Mouse (Mus musculus): ENCODE measurements at regions not wholly inside any gene's neighbourhood (a gene's known extent, or its start where the extent isn't known, plus 50 kb on each side); places are given as distances from the start of the nearest gene placed in this dataset.

DNA sequence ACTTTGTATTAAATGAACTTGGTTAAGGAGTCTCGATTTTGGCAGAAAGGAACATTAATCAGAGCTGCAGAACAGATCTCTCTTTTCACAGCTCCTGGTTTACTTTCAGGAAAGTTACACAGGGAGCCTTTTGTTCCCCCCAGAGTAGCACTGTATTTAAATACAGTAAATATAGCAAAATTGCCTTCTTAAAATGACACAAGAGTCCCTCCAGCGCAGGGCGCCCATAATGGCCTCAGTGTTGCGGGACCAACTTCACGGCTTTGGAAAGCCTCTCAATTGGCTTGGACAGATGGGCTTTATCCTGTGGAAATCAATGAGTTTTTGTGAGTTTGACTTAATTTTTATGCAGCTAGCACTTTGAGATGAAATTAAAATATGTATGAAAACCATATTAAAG lies 588.3 kb upstream of the Sall1 start:
- no peak for DNase-seq

DNA sequence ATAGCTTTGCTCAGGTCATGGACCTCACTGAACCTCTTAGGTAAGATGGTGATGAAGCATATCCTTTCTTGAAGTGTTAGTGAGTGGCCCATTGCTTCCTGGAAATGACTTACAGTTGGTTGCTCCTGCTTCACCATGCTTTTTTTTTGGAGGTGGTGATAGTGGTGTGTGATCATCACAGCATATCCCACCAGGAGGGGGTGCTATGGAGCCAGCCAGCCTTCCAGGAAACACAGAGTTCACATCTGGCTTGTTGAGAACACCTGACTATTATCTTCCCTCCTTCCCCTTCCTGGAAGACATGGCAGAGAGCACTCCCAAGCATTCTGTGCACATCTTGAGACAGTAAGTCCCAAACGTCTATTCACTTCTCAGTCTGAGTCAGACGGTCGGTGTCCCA lies 586.6 kb upstream of the Sall1 start:
- no peak for DNase-seq

DNA sequence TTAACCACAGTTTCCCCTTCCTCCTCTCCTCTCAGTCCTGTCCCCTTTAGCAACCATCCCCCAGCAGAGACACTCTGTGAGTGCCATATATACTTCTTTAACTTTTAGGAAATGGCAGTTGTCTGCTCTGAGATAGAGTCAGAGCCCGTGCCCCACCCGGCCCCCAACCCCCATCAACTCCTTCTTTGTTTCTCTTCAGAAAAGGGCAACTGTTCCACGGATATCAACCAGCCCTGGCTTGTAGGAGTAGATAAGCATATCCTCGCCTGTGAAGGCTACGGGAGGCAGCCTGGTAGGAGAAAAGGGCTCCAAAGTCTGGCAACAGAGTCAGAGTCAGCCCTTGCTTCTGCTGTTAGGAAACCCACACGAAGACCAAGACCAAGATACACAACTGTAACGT lies 574.1 kb upstream of the Sall1 start:
- no peak for DNase-seq

DNA sequence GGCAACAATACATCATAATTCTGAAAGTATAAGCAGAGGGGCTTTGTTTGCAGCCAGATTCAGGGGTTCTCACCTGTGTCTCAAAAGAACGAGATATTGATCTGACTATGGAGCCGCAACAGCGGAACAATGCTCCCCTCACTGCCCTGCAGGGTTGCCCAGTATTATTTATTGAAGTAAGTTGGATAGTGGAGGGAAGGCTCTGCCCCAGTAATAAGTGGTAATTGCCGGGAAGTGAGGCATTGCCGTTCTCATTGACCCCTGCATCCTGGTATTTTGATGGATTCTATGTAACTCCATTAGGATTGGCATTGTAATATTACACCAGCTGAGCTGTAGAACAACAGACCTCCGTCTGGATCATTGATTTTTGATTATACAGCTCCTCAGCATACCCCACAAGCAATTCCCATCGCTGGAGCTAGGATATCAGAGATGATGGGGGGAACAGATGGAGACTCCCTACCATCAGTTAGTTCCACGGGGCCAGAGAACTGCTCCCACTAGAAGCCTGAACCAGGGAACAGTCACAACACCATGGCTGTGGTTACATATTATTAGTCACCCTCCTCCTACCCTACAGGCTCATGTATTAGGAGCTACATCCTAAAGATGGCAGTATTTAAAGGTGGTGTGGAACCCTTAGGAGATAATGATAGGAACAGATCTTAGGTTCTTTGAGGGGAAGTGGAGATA lies 572.0 kb upstream of the Sall1 start:
- no peak for DNase-seq

DNA sequence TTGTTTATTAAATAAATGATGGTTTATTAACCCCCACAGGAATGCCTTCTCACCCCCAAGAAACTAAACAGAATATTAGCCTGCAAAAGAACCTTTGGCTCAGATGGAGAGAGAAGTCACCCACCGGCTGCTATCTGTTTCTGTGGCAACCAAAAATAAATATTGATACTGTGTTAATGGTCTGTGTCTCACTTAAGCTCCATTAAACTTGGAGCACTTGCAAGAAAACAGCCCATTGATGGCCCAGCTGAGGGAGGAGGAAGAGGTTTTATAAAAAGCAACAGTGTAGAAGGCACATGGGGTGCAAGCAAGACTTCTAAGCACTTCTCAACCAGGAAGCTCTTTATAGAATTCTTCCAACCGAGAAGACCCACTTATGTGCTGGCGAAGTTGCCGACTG lies 565.1 kb upstream of the Sall1 start:
- DNase-seq, result no peak

DNA sequence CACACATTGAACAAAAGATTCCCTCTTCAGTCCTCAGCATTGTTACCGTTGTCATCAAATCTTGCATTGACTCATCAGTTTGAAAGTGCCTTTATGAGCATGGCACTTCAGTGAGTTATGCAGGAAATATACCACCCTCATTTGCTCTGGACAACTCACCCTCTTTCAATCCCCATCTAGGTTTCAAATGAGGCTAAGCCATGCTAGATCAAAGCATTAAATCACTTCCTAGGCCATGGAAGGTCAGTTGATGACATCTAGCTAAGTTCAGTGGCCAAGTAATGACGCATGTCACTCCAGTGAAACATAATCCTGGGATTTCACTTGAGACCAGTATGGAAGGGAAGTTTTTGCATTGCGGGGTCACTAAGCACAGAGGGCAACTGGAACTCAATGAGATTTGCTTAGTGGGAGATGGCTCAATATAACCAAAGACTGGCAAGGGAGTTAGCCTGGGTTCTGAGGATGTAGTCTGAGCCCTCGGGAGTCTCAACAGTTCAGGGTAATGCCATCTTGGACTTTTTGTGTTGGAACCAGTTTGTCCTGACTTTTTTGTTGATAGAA lies 562.0 kb upstream of the Sall1 start:
- no peak for DNase-seq

DNA sequence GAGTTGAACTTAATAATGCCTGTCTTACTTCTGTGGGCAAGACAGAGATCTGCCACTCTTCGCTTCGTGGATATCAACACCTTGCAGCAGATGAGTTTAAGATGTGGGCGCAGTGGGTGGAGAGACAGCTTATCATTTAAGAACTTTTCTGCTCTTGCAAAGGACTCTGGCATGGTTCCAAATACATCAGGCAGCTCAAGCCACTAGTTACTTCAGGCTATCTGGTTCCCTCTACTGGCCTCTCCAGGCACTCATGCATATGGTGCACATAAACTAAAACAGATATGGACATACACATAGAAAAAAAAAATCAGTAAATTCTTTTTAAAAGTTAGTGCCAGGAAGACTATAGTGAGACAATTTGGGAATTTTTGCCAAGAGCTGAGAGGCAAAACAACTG lies 560.5 kb upstream of the Sall1 start:
- DNase-seq, result no peak

DNA sequence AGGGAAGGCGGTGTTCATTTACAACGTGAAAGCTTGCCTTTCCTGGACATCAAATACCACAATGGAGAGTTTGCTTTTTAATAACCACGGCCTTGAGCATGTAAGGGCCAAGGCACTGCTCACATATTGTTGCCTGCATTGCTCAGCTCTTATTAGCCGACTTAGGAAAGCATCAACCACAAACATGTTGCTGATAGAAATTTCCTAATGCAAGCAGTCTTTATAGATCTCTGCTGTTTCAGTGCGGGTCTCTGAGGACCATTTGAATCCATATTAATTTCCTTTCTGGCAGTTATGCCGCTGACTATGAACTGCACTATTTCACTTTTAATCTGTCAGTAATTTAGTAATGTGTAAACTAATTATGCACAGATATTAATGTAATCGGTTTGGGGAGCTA lies 552.4 kb upstream of the Sall1 start:
- DNase-seq, result no peak

DNA sequence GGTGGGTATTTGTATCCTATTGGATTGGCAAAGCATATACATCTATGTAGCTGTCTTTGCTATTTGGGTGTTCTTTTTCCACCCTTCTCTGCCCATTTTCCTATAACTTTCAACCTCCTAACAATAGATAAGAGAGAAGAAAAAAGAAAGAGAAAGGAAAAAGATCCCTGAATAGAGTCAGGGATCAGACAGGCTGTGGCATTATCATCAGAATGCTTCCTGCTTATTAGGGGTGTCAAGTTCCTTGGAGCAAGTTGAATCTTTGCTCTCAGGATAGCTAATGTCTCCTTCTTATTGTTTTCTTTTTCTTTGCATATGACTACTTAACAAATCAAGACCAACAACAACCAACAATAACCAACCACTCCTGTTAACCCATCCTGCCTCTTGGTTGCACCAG lies 539.1 kb upstream of the Sall1 start:
- DNase-seq, result no peak

DNA sequence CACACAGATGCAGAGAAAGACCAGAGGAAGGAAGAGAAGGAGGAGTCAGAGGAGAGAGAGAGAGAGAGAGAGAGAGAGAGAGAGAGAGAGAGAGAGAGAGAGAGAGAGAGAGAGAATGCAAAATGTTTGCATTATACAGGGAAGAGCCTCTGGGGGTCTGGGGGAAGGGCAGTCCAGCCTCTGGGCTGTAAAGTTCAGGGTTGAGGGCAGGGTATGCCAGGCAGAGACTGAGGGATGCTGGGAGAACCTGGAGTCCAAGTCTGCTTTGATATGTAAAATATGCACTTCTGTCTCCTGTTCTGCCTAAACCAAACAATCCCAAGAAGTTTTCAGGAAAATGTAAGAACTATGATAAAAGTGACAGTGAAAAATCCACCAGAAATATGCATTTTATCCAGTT lies 538.6 kb upstream of the Sall1 start:
- DNase-seq, result no peak

DNA sequence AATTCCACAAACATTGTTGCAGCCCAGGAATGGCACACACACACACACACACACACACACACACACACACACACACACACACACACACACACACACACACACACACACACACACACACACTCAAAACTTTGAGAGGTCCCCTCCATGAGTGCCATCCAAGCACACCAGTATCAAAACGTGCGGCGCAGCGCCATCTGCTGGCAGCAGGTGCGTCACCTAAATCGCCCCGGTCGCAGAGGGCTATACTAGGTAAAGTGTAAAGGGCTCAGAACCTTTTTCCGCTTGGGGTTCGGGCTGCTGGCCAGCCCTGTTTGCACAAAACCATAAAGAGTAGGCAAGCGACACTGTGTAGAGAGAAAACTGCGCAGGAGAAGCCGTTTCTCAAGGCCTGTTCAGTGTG lies 527.9 kb upstream of the Sall1 start:
- DNase-seq, result peak; percentile 37 to 60

DNA sequence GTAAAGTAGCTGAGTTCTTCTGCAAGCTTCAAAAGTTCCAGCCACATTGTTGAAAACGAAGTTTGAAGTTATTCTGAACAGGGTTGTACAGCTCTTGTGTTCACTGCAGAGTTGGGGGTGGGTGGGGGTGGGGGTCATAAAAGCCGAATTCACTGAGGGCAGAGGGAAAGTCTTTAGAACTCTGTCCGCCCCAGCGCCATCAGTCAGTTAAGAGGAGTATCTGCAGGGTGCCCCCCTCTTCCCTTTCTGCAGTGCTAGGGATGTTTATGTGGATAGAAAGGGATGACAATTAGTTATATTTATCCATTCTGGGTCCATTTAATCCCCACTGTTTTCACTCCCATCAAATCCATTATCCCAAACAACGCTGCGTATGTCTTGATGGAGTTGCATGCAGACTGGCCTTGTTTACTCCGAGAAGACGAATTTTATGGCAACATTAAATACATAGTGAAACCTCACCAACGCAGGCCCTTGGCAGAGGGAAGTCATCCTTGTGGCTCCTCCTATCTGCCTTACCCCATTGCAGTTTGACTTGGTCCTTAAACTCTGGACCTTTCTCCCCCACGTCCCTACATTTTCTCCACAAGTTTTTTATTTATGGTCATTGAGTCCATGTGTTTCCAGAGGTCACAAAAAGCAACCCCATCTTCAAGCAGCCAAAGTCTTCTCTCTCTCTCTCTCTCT lies 526.8 kb upstream of the Sall1 start:
- no peak for DNase-seq

DNA sequence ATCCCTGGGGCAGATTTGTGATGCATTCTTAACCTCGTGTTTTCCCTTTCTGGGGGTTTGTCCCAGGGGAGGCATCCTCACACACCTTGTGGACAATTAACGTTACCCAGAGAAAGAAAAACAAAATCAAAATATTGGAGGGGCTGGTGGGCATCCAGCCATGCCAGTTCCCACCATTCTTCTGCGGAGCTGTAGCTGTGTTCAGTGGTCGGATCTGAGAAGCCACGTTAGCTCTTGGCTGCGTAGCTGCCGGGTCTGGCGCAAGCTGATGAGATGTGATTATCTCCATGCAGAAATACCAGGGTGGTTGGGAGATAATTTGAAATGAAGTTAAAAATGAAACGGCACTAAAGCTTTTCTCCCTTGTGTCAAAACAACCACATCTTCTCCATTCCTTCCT lies 525.4 kb upstream of the Sall1 start:
- DNase-seq, result no peak

DNA sequence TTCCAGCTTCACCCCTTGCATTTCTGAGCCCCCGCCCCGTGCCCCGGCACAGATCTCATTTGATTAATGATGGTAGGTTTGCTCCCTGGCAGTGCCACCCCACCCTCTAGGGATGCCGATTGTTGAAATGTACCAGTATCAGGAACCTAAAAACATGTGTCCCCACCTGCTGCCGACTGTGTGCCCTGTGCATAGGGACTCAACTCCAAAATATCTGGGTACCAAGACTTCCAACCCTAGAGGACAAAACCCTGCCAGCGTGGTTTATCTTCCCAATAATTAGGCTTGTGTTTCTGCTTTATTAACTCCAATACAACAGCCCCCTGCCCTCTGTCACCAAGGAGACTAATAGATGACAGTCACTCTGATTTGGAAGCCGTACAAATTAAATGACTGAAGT lies 524.7 kb upstream of the Sall1 start:
- no peak for DNase-seq

DNA sequence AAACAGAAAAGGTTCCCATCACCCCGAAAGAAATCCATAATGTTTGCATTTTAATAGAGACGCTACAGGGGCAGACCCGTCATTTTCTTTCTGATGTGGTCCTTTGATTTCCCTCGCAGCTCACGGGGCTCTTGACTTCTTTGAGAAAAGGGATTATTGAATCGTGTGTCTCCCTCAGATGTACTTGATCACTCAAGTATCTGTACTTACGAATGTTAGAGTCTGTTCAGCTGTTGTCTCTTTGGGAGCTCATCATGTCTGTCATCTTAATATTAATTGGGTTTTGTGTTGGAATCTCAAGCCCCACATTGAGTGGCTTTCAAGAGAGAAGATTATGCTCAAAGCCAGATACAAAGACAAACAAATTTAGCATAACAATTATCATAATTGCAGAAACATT lies 523.0 kb upstream of the Sall1 start:
- DNase-seq, result no peak

DNA sequence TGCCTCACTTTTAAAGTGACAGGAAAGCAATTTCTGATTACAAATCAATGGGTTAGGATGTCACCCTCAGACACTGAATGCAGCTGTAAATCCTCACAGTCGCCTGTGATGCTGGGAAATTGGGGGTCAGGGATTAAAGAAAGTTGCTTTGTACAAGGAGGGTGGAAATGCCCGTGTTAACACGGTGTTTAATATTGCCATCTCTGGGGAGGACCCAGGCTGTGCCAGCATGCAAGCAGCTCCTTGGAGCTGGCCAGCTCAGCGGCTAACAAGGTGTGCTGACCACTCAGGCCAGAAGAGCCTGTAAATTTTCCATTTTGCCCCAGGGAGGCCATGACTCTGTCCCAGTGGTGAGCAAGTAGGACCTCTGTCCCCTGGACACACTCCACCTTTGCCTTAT lies 522.5 kb upstream of the Sall1 start:
- DNase-seq, result no peak

DNA sequence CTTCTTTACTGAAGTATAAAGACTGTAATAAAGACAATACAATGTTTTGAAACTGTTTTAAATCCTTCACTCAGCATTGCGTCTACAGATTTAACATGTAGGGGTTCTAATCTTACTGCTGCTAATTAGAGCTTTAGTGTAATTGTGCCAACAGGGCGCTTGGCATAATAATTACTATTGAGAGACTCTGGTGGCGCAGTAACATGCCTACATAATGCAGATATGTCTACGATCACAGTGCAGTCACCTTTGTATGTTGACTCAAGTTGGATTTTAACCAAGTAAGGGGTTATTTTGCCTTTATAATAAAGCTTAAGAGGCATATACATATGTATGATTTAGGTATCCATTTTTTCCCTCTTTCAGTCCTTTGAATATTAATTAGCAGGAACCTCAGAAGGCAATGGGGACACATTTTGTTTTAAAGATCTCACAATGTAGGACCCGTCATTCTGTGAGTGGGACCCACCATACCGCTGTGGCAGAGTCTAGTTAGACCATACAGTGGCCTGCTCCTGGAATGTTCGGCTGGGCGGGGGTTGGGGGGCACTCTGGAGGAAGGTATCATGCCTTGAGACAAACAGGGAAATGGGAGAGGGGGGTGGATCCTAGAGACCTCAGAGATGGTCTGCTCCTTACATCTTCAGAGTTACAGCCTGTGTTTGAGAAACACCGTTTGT lies 521.3 kb upstream of the Sall1 start:
- no peak for DNase-seq

DNA sequence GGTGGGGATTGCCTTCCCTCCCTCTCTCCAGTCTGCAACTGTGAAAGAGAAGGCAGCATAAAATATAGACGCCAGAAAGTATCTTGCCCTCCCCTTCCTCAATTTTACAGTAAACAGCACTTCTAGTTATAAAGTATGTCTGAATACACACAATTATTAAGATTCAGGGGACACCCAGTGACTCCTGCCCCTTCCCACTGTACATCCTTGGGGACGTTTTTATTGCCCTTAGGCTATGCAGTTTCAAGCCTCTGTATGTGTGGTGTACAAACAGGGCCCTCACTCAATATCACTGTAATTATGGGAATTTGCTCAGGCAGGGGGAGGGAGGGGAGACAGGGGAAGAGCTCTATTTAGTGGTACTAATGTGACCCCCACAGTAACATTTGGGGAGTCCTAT lies 519.6 kb upstream of the Sall1 start:
- DNase-seq, result no peak

DNA sequence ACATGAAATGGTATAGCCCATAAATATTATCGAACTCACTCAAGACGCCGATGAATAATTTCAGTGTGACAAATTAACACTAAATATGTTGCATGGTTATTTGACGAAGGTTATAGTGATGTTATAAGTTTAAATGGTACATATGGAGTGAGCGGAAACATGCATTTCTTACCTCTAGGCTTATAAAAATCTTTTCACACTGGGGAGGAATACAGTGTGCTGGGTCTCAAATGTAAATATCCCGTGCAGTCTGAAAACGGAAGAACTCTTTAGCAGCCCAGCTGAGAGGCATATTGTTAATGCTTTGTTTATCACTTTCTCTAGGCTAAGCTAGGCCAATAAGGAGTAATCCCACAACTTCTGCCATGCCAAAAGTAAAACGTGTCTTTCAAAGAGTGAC lies 518.6 kb upstream of the Sall1 start:
- DNase-seq, result no peak

DNA sequence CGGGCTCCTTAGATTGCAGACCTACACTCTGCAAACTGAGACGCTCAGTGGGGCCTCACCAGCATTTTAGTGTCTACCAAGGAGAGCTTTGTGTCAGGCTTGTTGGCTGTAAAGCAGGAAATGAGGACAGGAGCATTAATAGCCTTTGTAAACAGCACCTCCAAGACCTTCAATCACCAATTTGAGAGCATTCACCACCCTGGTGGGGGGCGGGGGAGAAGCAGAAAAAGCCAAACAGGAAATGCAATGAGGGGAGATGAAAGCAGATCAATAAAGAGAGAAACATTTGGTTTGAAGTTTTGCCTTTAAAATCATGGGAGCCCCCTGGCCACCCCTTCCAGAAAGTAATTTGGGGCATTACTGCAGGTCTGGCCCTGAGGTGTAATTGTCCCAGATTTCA lies 497.3 kb upstream of the Sall1 start:
- no peak for DNase-seq

DNA sequence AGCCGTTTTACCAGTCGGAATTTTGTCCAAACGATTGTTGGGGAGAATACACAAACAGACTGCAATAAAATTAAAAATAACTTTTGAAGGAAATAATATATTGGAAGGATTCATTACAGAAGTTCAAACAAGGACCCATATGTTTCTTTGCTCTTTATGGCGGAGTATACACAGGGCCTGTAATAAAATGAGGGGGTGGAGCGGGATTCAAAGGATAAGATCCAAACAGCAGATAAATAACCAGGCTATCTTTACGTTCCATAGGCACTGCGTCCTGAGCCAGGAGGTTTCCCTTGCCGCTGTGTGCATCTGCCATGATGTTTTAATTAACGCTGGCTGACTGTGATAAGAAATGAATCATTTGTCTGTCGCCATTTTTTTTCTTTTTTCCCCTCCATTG lies 490.6 kb upstream of the Sall1 start:
- DNase-seq, result no peak

DNA sequence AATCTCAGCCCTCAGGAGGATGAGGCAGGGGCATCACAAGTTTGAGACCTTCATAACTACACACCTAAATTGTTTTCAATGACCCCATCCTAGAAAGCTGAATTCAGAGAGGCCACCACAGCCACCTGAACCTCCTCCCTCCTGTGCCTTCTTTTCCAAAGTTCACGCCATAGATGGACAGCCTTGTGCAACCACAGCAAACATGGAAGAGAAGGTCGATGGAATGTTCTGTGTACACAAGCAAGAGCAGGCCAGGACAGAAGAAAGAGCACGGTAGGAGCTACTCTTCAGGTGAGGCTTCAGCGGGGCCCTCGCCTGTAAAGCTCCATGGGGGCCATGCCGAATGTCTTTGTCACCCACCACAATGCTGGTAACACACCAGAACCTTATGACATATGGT lies 481.1 kb upstream of the Sall1 start:
- no peak for DNase-seq

DNA sequence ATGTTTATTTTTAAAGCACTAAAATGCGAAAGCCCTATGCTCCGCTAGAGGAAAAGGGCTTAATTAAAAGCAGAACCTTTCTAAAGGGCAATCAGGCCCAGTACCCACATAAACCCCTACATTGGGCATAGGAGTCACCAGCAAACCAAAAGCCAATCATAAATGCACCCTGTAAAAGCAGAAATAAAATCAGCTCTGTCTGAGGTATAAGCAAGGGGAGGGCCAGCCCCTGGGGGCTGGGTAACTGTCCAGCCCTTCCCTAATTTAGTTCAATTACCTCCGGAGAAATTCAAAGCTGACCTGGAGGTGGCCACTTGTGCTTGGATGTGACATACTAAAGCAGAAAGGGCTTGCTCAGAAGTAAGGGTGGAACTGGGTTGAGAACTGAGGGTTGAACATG lies 479.4 kb upstream of the Sall1 start:
- DNase-seq, result no peak

DNA sequence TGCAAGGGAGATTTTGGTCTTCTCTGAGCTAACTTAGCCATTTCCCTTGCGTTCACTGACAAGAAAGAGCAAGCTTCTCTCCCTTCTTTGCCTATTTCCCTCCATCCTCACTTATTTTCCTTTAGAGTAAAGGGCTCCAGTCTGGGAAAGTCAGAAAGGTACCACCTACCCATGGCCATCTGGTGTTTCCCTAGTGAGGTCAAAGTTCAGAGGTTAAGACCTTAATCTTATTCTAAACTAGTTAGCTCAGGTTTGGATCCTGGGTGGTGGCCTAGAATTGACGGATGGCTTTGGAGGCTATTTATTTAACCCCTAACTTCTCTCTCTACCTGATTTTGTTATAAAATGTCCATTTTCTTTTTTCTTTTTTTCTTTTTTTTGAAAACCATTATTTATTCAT lies 472.6 kb upstream of the Sall1 start:
- no peak for DNase-seq

All from cerebellum, adult 18-20 months (tissue).